Mouse (Mus musculus) spleen, adult 12 weeks (tissue): ENCODE results near the gene Tpp1.

Experiments used
- DNase-seq: peaks from one replicate; pipeline ENCODE4 v3.0.0; 2022; ENCODE audit warnings: low spot score

Tpp1 gene

GRCm38 (mm10) chr7:105728701-105729428 is 23.2 kb downstream of the Tpp1 start:
- no peak for DNase-seq

DNA sequence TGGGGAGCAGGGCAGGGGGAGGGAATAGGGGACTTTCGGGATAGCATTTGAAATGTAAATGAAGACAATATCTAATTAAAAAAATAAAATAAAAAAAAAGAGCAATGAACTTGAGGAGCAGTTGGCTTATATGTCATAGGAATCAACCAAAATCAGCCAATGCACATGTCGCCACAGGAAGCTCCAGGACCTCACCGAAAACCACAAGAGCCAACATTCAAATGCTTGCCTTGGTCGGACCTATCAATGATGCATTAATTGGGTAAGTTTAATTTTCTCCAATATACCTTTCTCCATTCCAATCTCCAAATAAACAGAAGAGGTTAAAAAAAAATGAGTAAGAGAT is 25.1 kb downstream of the Tpp1 start:
- no peak for DNase-seq

- DNase-seq: no peak
These were observed 25.7 kb downstream of the Tpp1 start for GRCm38 (mm10) chr7:105726144-105726979.

DNA sequence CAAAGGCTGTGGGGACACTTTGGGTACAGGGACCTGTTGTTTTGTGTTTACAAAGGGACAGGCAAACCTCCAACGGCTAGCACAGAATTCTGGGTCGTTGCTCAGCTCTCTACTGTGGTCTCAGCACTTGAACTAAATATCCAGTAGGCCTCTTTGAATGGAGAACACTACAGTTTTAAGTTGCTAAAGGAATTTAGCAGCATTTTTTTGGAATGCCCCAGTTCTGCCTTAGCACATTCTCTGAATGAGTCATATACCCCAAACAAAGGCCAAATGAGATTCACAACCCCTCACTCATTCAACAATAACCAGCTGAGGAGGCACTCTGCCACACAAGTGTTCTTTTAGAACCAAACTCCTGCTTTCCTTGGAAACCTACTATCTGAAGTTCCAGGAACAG is 30.1 kb downstream of the Tpp1 start:
- DNase-seq: no peak

- DNase-seq: no peak
These were observed 36.7 kb downstream of the Tpp1 start for GRCm38 (mm10) chr7:105715366-105715765.

DNA sequence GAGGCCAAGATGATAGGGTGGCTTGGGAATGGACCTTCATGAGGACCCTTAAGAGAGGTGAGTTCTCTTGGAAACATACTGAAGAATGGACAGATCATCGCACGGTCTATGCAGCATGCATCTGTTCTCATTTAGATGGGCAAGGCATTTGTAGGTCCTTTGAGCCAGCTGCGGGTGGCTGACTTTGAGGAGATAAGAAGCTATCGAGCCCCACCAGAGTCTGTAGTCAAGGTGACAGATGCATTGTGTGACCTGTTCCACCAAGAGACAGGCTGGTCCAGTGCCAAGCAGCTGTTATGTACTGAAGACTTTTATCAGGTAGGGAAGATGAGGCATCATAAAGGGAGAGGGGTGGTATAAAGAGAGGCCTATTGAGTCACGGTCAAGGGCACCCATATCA is 43.3 kb downstream of the Tpp1 start:
- DNase-seq: peak; percentile 30

DNA sequence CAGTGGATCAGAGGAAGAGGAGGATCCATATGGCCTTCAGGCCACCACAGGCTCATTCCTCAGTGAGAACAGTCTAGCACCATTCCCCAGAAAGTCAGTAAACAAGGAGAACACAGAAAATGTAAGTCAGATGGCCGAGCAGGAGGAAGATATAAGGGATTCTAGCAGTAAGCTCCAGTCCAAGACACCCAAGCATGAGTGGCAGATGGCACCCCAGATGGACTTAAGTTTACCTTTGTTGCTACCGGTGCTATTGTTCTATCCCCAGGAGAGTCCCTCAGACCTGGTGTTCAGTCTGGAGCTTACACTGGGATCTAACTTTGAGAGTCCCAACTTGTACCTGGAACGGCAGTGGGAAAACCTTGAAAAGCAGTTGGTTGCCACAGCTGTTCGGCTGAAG is 48.2 kb downstream of the Tpp1 start:
- DNase-seq: no peak

- no peak for DNase-seq
These were observed 48.9 kb downstream of the Tpp1 start for GRCm38 (mm10) chr7:105703184-105703583.
